Mouse (Mus musculus): ENCODE measurements around the gene Bsx. TPM values are rescaled to one million over a fixed set of nuclear protein-coding genes. Genes with fewer than 3 reads are reported as not detected.

Gene Bsx
- polyA plus RNA-seq, 1 experiment from 2014 or later = 0.22 TPM

- Histone ChIP-seq H3K4me2 (peak overlapping the region; percentile 26), H3K9me3 (ENCODE audit: control insufficient read depth, low read length) (no peaks in the 10 kb centered on the region), H3K9ac (ENCODE audit: low read length) (no peak overlapping the region), H3K4me1 (ENCODE audit: control insufficient read depth, insufficient read depth, low read length) (peaks cover 3% of the 10 kb centered on the region; the same call in 1 of the 2 replicates), H3K27ac (ENCODE audit: low read depth, low read length) (no peak overlapping the region), H3K36me3 (ENCODE audit: control insufficient read depth, insufficient read depth, low read length) (no peaks in the 10 kb centered on the region), H3K27me3 (ENCODE audit: control insufficient read depth, insufficient read depth, low read length) (peaks cover 92% of the 10 kb centered on the region), H3K4me3 (ENCODE audit: low read depth, low read length) (peak overlapping the region; percentile 9; the same call in 1 of the 2 replicates)
- no peak for ATAC-seq (ENCODE audit: low FRiP score)
- under 1% methylated on average over 29 of the region's 29 CpGs for WGBS
- no peak for DNase-seq (ENCODE audit: low spot score, missing footprints)
These were observed 3.9 kb downstream of the Bsx start for GRCm38 (mm10) chr9:40877881-40878235.

- WGBS = under 1% methylated on average over 32 of the region's 32 CpGs
- Histone ChIP-seq H3K4me2 (no peak overlapping the region), H3K4me1 (ENCODE audit: control insufficient read depth, insufficient read depth, low read length) (peaks cover 3% of the 10 kb centered on the region; the same call in 1 of the 2 replicates), H3K4me3 (ENCODE audit: low read depth, low read length) (0 out of 2 replicates have a peak overlapping the region, but pooled peaks have one; percentile 9), H3K9me3 (ENCODE audit: control insufficient read depth, low read length) (no peaks in the 10 kb centered on the region), H3K36me3 (ENCODE audit: control insufficient read depth, insufficient read depth, low read length) (no peaks in the 10 kb centered on the region), H3K27me3 (ENCODE audit: control insufficient read depth, insufficient read depth, low read length) (peaks cover 91% of the 10 kb centered on the region), H3K9ac (ENCODE audit: low read length) (no peak overlapping the region), H3K27ac (ENCODE audit: low read depth, low read length) (no peak overlapping the region)
- ATAC-seq (ENCODE audit: low FRiP score) (no peak), DNase-seq (ENCODE audit: low spot score, missing footprints) (peak; percentile 97)
These were observed 4.5 kb downstream of the Bsx start for GRCm38 (mm10) chr9:40878291-40878945.

- no peak overlapping the region for H3K9ac ChIP-seq (ENCODE audit: low read length)
- no peak overlapping the region for H3K4me2 ChIP-seq
- H3K4me3 ChIP-seq (ENCODE audit: low read depth, low read length) = no peak overlapping the region
- ATAC-seq (ENCODE audit: low FRiP score) = no peak
- H3K9me3 ChIP-seq (ENCODE audit: control insufficient read depth, low read length) = no peaks in the 10 kb centered on the region
- no peaks in the 10 kb centered on the region for H3K36me3 ChIP-seq (ENCODE audit: control insufficient read depth, insufficient read depth, low read length)
- DNase-seq (ENCODE audit: low spot score, missing footprints) = peak; percentile 95
- H3K27ac ChIP-seq (ENCODE audit: low read depth, low read length) = no peak overlapping the region
- peaks cover 3% of the 10 kb centered on the region; the same call in 1 of the 2 replicates for H3K4me1 ChIP-seq (ENCODE audit: control insufficient read depth, insufficient read depth, low read length)
- WGBS = 2% methylated on average over 14 of the region's 14 CpGs
- peaks cover 85% of the 10 kb centered on the region for H3K27me3 ChIP-seq (ENCODE audit: control insufficient read depth, insufficient read depth, low read length)
These were observed 5.1 kb downstream of the Bsx start for GRCm38 (mm10) chr9:40878998-40879397.

GRCm38 (mm10) chr9:40885669-40886068, 11.7 kb downstream of the Bsx start:
- ATAC-seq (ENCODE audit: low FRiP score) (no peak), DNase-seq (ENCODE audit: low spot score, missing footprints) (peak; percentile 92)
- no peak overlapping the region for H3K27ac ChIP-seq (ENCODE audit: low read depth, low read length)
- peaks cover 37% of the 10 kb centered on the region for H3K27me3 ChIP-seq (ENCODE audit: control insufficient read depth, insufficient read depth, low read length)
- no peaks in the 10 kb centered on the region for H3K9me3 ChIP-seq (ENCODE audit: control insufficient read depth, low read length)
- H3K9ac ChIP-seq (ENCODE audit: low read length) = peak overlapping the region; percentile 25; the same call in 1 of the 2 replicates
- WGBS = 13% methylated on average over 10 of the region's 10 CpGs
- H3K4me3 ChIP-seq (ENCODE audit: low read depth, low read length) = no peak overlapping the region
- H3K4me1 ChIP-seq (ENCODE audit: control insufficient read depth, insufficient read depth, low read length) = peaks cover 4% of the 10 kb centered on the region
- peak overlapping the region; percentile 31 for H3K4me2 ChIP-seq
- H3K36me3 ChIP-seq (ENCODE audit: control insufficient read depth, insufficient read depth, low read length) = no peaks in the 10 kb centered on the region

GRCm38 (mm10) chr9:40889389-40889788, 15.5 kb downstream of the Bsx start:
- ATAC-seq (ENCODE audit: low FRiP score) = no peak
- peaks cover 4% of the 10 kb centered on the region for H3K4me1 ChIP-seq (ENCODE audit: control insufficient read depth, insufficient read depth, low read length)
- H3K9ac ChIP-seq (ENCODE audit: low read length) = no peak overlapping the region
- H3K27me3 ChIP-seq (ENCODE audit: control insufficient read depth, insufficient read depth, low read length) = peaks cover 19% of the 10 kb centered on the region; the same call in 1 of the 2 replicates
- 22% methylated on average over 12 of the region's 12 CpGs for WGBS
- no peak overlapping the region for H3K27ac ChIP-seq (ENCODE audit: low read depth, low read length)
- no peaks in the 10 kb centered on the region for H3K9me3 ChIP-seq (ENCODE audit: control insufficient read depth, low read length)
- DNase-seq (ENCODE audit: low spot score, missing footprints) = no peak
- H3K4me3 ChIP-seq (ENCODE audit: low read depth, low read length) = no peak overlapping the region
- no peak overlapping the region for H3K4me2 ChIP-seq
- no peaks in the 10 kb centered on the region for H3K36me3 ChIP-seq (ENCODE audit: control insufficient read depth, insufficient read depth, low read length)

- no peak overlapping the region for H3K9ac ChIP-seq (ENCODE audit: low read length)
- no peaks in the 10 kb centered on the region for H3K9me3 ChIP-seq (ENCODE audit: control insufficient read depth, low read length)
- ATAC-seq (ENCODE audit: low FRiP score) = no peak
- H3K27me3 ChIP-seq (ENCODE audit: control insufficient read depth, insufficient read depth, low read length) = peaks cover 10% of the 10 kb centered on the region; the same call in 1 of the 2 replicates
- DNase-seq (ENCODE audit: low spot score, missing footprints) = no peak
- H3K36me3 ChIP-seq (ENCODE audit: control insufficient read depth, insufficient read depth, low read length) = no peaks in the 10 kb centered on the region
- no peak overlapping the region for H3K4me3 ChIP-seq (ENCODE audit: low read depth, low read length)
- no peaks in the 10 kb centered on the region for H3K4me1 ChIP-seq (ENCODE audit: control insufficient read depth, insufficient read depth, low read length)
- H3K4me2 ChIP-seq = no peak overlapping the region
- 87% methylated on average over 6 of the region's 6 CpGs for WGBS
- no peak overlapping the region for H3K27ac ChIP-seq (ENCODE audit: low read depth, low read length)
These were observed 18.5 kb downstream of the Bsx start for GRCm38 (mm10) chr9:40892456-40892855.

- ATAC-seq (ENCODE audit: low FRiP score) (peak; percentile 40; the same call in 1 of the 2 replicates), DNase-seq (ENCODE audit: low spot score, missing footprints) (peak; percentile 89)
- peaks cover 7% of the 10 kb centered on the region for H3K27me3 ChIP-seq (ENCODE audit: control insufficient read depth, insufficient read depth, low read length)
- no peak overlapping the region for H3K27ac ChIP-seq (ENCODE audit: low read depth, low read length)
- no peaks in the 10 kb centered on the region for H3K9me3 ChIP-seq (ENCODE audit: control insufficient read depth, low read length)
- peaks cover 20% of the 10 kb centered on the region for H3K4me1 ChIP-seq (ENCODE audit: control insufficient read depth, insufficient read depth, low read length)
- H3K36me3 ChIP-seq (ENCODE audit: control insufficient read depth, insufficient read depth, low read length) = no peaks in the 10 kb centered on the region
- H3K9ac ChIP-seq (ENCODE audit: low read length) = no peak overlapping the region
- 6% methylated on average over 8 of the region's 8 CpGs for WGBS
- 0 out of 2 replicates have a peak overlapping the region, but pooled peaks have one; percentile 1 for H3K4me2 ChIP-seq
- no peak overlapping the region for H3K4me3 ChIP-seq (ENCODE audit: low read depth, low read length)
These were observed 33.5 kb downstream of the Bsx start for GRCm38 (mm10) chr9:40907413-40907812.

- no peak for ATAC-seq (ENCODE audit: low FRiP score)
- Histone ChIP-seq H3K4me3 (ENCODE audit: low read depth, low read length) (no peak overlapping the region), H3K9me3 (ENCODE audit: control insufficient read depth, low read length) (no peaks in the 10 kb centered on the region), H3K27ac (ENCODE audit: low read depth, low read length) (no peak overlapping the region), H3K4me1 (ENCODE audit: control insufficient read depth, insufficient read depth, low read length) (peaks cover 20% of the 10 kb centered on the region), H3K4me2 (peak overlapping the region; percentile 19; the same call in 1 of the 2 replicates), H3K27me3 (ENCODE audit: control insufficient read depth, insufficient read depth, low read length) (peaks cover 7% of the 10 kb centered on the region), H3K36me3 (ENCODE audit: control insufficient read depth, insufficient read depth, low read length) (no peaks in the 10 kb centered on the region), H3K9ac (ENCODE audit: low read length) (no peak overlapping the region)
- 9% methylated on average over 8 of the region's 8 CpGs for WGBS
- DNase-seq (ENCODE audit: low spot score, missing footprints) = peak; percentile 91
These were observed 34.5 kb downstream of the Bsx start for GRCm38 (mm10) chr9:40908411-40908810.

- peak; percentile 59; the same call in 1 of the 2 replicates for ATAC-seq (ENCODE audit: low FRiP score)
- no peak overlapping the region for H3K4me3 ChIP-seq (ENCODE audit: low read depth, low read length)
These were observed 35.0 kb downstream of the Bsx start for GRCm38 (mm10) chr9:40908915-40909314.

More at GRCm38 (mm10) chr9:40908915-40909314, 35.0 kb downstream of the Bsx start:
- 13% methylated on average over 7 of the region's 7 CpGs for WGBS
- peak; percentile 93 for DNase-seq (ENCODE audit: low spot score, missing footprints)
- Histone ChIP-seq H3K36me3 (ENCODE audit: control insufficient read depth, insufficient read depth, low read length) (no peaks in the 10 kb centered on the region), H3K27me3 (ENCODE audit: control insufficient read depth, insufficient read depth, low read length) (peaks cover 9% of the 10 kb centered on the region), H3K9me3 (ENCODE audit: control insufficient read depth, low read length) (no peaks in the 10 kb centered on the region), H3K9ac (ENCODE audit: low read length) (no peak overlapping the region), H3K4me1 (ENCODE audit: control insufficient read depth, insufficient read depth, low read length) (peaks cover 20% of the 10 kb centered on the region), H3K4me2 (peak overlapping the region; percentile 19; the same call in 1 of the 2 replicates), H3K27ac (ENCODE audit: low read depth, low read length) (no peak overlapping the region)
